Mouse (Mus musculus) ES-E14 (cell line): ENCODE measurements around the gene Myo6. TPM values are rescaled to one million over a fixed set of nuclear protein-coding genes. Genes with fewer than 3 reads are reported as not detected.

Experiments used
- DNase-seq: peaks from one replicate; pipeline ENCODE4 v3.0.0-alpha.2; 2013; ENCODE audit warnings: low read depth, low spot score
- H3K27ac ChIP-seq: 2 replicates; pipeline ENCODE4 v1.5.1; 2012; ENCODE audit warnings: low read depth, mild to moderate bottlenecking, low read length, moderate library complexity, mixed read lengths; ENCODE audit not compliant: poor library complexity, insufficient read depth, severe bottlenecking
- H3K36me3 ChIP-seq: 2 replicates; pipeline ENCODE4 v1.6.1; 2012; ENCODE audit warnings: mild to moderate bottlenecking, low read length, moderate library complexity, mixed read lengths; ENCODE audit not compliant: control insufficient read depth, poor library complexity, insufficient read depth, severe bottlenecking
- H3K4me1 ChIP-seq, 2 experiments: fragments of 150-350 bp in 1 of 2; sonication (generic) in 1 of 2; 2 replicates each; pipeline ENCODE4 v1.6.1; 2012; ENCODE audit warnings: low read length in 2 of 2, mild to moderate bottlenecking in 1 of 2, mixed read lengths in 1 of 2; ENCODE audit not compliant: control insufficient read depth in 2 of 2, insufficient read depth in 2 of 2, poor library complexity in 1 of 2
- H3K4me3 ChIP-seq, 2 experiments: fragments of 150-350 bp in 1 of 2; sonication (generic) in 1 of 2; 2 replicates each; pipeline ENCODE4 v1.5.1; 2012; ENCODE audit warnings: low read length in 2 of 2, low read depth in 1 of 2, mild to moderate bottlenecking in 1 of 2, mixed read lengths in 1 of 2; ENCODE audit not compliant: insufficient read depth in 1 of 2, poor library complexity in 1 of 2, severe bottlenecking in 1 of 2
- H3K9ac ChIP-seq: 2 replicates; pipeline ENCODE4 v1.6.1; 2012; ENCODE audit warnings: low read depth, mild to moderate bottlenecking, low read length, mixed read lengths; ENCODE audit not compliant: poor library complexity, insufficient read depth, severe bottlenecking
- H3K9me3 ChIP-seq: fragments of 150-350 bp; sonication (generic); 2 replicates; pipeline ENCODE4 v1.6.1; 2012; ENCODE audit warnings: low read depth, mild to moderate bottlenecking, low read length; ENCODE audit not compliant: control insufficient read depth, insufficient read depth
- CHD2 ChIP-seq: IDR thresholded peaks from 2 replicates; pipeline ENCODE4 v1.6.1; 2014; ENCODE audit warnings: mild to moderate bottlenecking, low read depth, low read length, inconsistent platforms
- HCFC1 ChIP-seq: IDR thresholded peaks from 2 replicates; pipeline ENCODE4 v1.6.1; 2012; ENCODE audit warnings: low read length, inconsistent platforms, borderline replicate concordance; ENCODE audit not compliant: insufficient read depth
- MAFK ChIP-seq: IDR thresholded peaks from 2 replicates; pipeline ENCODE4 v1.6.1; 2014; ENCODE audit warnings: mild to moderate bottlenecking, low read depth, low read length, inconsistent platforms; ENCODE audit not compliant: insufficient read depth
- ZC3H11A ChIP-seq: IDR thresholded peaks from 2 replicates; pipeline ENCODE4 v1.6.1; 2012; ENCODE audit warnings: low read depth, mild to moderate bottlenecking, inconsistent platforms, low read length, borderline replicate concordance
- ZNF384 ChIP-seq: IDR thresholded peaks from 2 replicates; pipeline ENCODE4 v1.6.1; 2012; ENCODE audit warnings: low read depth, low read length, inconsistent platforms
- in situ Hi-C, 2 experiments: fragments of 600-800 bp; cut with MboI; formaldehyde crosslinking; loops; one replicate each; pipeline ENCODE4 v1.15.1; 2025; ENCODE audit warnings: low sequenced_read_pairs in 2 of 2, inconsistent platforms in 1 of 2; ENCODE audit not compliant: unreplicated experiment in 2 of 2
- total RNA-seq: library from RNA; depleted of rRNA; stranded (reverse); fragments of 300-350 nt; gene quantifications from 2 replicates; pipeline ENCODE4 v1.2.3, GENCODE M21; 2012

Myo6 gene
- total RNA-seq, 1 experiment = 9.0 TPM

GRCm38 (mm10) chr9:80184138-80184537 is 19.3 kb downstream of the Myo6 start:
- no peak overlapping the region for H3K9ac ChIP-seq
- TF ChIP-seq CHD2 = no peak
- no peak for TF ChIP-seq HCFC1
- no peak for TF ChIP-seq ZC3H11A
- no peak for TF ChIP-seq ZNF384
- TF ChIP-seq MAFK = no peak
- H3K9me3 ChIP-seq = no peaks in the 10 kb centered on the region
- no peaks in the 10 kb centered on the region for H3K4me1 ChIP-seq
- no peak overlapping the region for H3K4me3 ChIP-seq
- in situ Hi-C loops = no loop called here
- H3K27ac ChIP-seq = no peak overlapping the region
- H3K36me3 ChIP-seq = no peaks in the 10 kb centered on the region
- DNase-seq = no peak

GRCm38 (mm10) chr9:80185737-80186136 is 20.9 kb downstream of the Myo6 start:
- in situ Hi-C loops = no loop called here
- Histone ChIP-seq H3K4me3 (no peak overlapping the region), H3K9ac (no peak overlapping the region), H3K4me1 (no peaks in the 10 kb centered on the region), H3K27ac (no peak overlapping the region), H3K9me3 (no peaks in the 10 kb centered on the region), H3K36me3 (no peaks in the 10 kb centered on the region)
- TF ChIP-seq ZC3H11A (no peak), HCFC1 (no peak)
- DNase-seq = no peak

- H3K9me3 ChIP-seq = no peaks in the 10 kb centered on the region
- no peak overlapping the region for H3K27ac ChIP-seq
- DNase-seq = no peak
- no peaks in the 10 kb centered on the region for H3K4me1 ChIP-seq
- H3K36me3 ChIP-seq = no peaks in the 10 kb centered on the region
- H3K4me3 ChIP-seq = no peak overlapping the region
- H3K9ac ChIP-seq = no peak overlapping the region
- in situ Hi-C loops = no loop called here
- TF ChIP-seq ZC3H11A (no peak), HCFC1 (no peak), MAFK (no peak), ZNF384 (no peak), CHD2 (no peak)
Measured at GRCm38 (mm10) chr9:80186693-80187092, 21.9 kb downstream of the Myo6 start.

GRCm38 (mm10) chr9:80188324-80188893 is 23.6 kb downstream of the Myo6 start:
- Histone ChIP-seq H3K4me3 (no peak overlapping the region), H3K27ac (no peak overlapping the region), H3K4me1 (no peaks in the 10 kb centered on the region), H3K36me3 (no peaks in the 10 kb centered on the region), H3K9me3 (no peaks in the 10 kb centered on the region), H3K9ac (no peak overlapping the region)
- no peak for DNase-seq
- TF ChIP-seq ZC3H11A = no peak
- no peak for TF ChIP-seq ZNF384
- TF ChIP-seq MAFK = no peak
- in situ Hi-C loops = no loop called here

GRCm38 (mm10) chr9:80191240-80191639 is 26.4 kb downstream of the Myo6 start:
- in situ Hi-C loops = no loop called here
- Histone ChIP-seq H3K27ac (no peak overlapping the region), H3K9ac (no peak overlapping the region), H3K9me3 (no peaks in the 10 kb centered on the region), H3K4me3 (no peak overlapping the region), H3K36me3 (no peaks in the 10 kb centered on the region), H3K4me1 (no peaks in the 10 kb centered on the region; a peak in 1 of 4 replicates)
- DNase-seq = no peak
- TF ChIP-seq MAFK (no peak), HCFC1 (no peak), ZNF384 (no peak), CHD2 (no peak)
